Mouse (Mus musculus) MEL (cell line): Measurements from ENCODE around the gene C1rl. TPM values are rescaled to one million over a fixed set of nuclear protein-coding genes. Genes with fewer than 3 reads are reported as not detected.
"Not testable (repeated sequence)": the region's sequence is repeated elsewhere in the genome, so short reads cannot be mapped to it uniquely, and the experiment has no call there.

Experiments used
- DNase-seq: peaks from one replicate; pipeline ENCODE4 v3.0.0; 2011; ENCODE audit warnings: low read depth, low spot score
- H3K27ac ChIP-seq: 2 replicates; pipeline ENCODE4 v1.5.1; 2012; ENCODE audit warnings: low read depth, mild to moderate bottlenecking, control low read depth, low read length, moderate library complexity; ENCODE audit not compliant: control insufficient read depth
- H3K27me3 ChIP-seq, 2 experiments: fragments of 150-350 bp in 1 of 2; sonication (generic) in 1 of 2; 2 replicates each; pipeline ENCODE4 v1.6.1; 2012; ENCODE audit warnings: low read length in 2 of 2, mild to moderate bottlenecking in 2 of 2, improper control_type of control experiment in 1 of 2, moderate library complexity in 1 of 2; ENCODE audit not compliant: insufficient read depth in 2 of 2, control insufficient read depth in 1 of 2
- H3K36me3 ChIP-seq, 2 experiments: 2 replicates each; pipeline ENCODE4 v1.6.1; 2012 to 2014; ENCODE audit warnings: low read length in 2 of 2, improper control_type of control experiment in 1 of 2, inconsistent platforms in 1 of 2, mild to moderate bottlenecking in 1 of 2; ENCODE audit not compliant: insufficient read depth in 2 of 2, control insufficient read depth in 1 of 2
- H3K4me1 ChIP-seq, 2 experiments: fragments of 150-350 bp in 1 of 2; sonication (generic) in 1 of 2; 2 replicates each; pipeline ENCODE4 v1.6.1; 2012; ENCODE audit warnings: low read length in 2 of 2, improper control_type of control experiment in 1 of 2, mild to moderate bottlenecking in 1 of 2; ENCODE audit not compliant: insufficient read depth in 2 of 2, control insufficient read depth in 1 of 2
- H3K4me3 ChIP-seq, 2 experiments: fragments of 150-350 bp in 1 of 2; sonication (generic) in 1 of 2; 2 replicates each; pipeline ENCODE4 v1.5.1; 2012; ENCODE audit warnings: low read depth in 2 of 2, low read length in 2 of 2, mild to moderate bottlenecking in 2 of 2, moderate library complexity in 2 of 2, control low read depth in 1 of 2, improper control_type of control experiment in 1 of 2; ENCODE audit not compliant: control insufficient read depth in 1 of 2, insufficient read depth in 1 of 2
- H3K79me2 ChIP-seq: 2 replicates; pipeline ENCODE4 v1.6.1; 2012; ENCODE audit warnings: mild to moderate bottlenecking, low read length, moderate library complexity; ENCODE audit not compliant: control insufficient read depth, poor library complexity, insufficient read depth
- H3K9ac ChIP-seq: 2 replicates; pipeline ENCODE4 v1.6.1; 2012; ENCODE audit warnings: low read depth, mild to moderate bottlenecking, control low read depth, low read length, moderate library complexity; ENCODE audit not compliant: control insufficient read depth, poor library complexity, severe bottlenecking
- H3K9me3 ChIP-seq: fragments of 150-350 bp; sonication (generic); replicated peaks from 2 replicates; pipeline ENCODE4 v1.6.1; 2012; ENCODE audit warnings: mild to moderate bottlenecking, low read length, improper control_type of control experiment, moderate library complexity; ENCODE audit not compliant: insufficient read depth
- BHLHE40 ChIP-seq: IDR thresholded peaks from 2 replicates; pipeline ENCODE4 v1.6.1; 2012; ENCODE audit warnings: low read depth, mild to moderate bottlenecking, inconsistent platforms, low read length, improper control_type of control experiment, borderline replicate concordance
- CHD1 ChIP-seq: IDR thresholded peaks from 2 replicates; pipeline ENCODE4 v1.6.1; 2012; ENCODE audit warnings: low read depth, mild to moderate bottlenecking, inconsistent platforms, low read length, improper control_type of control experiment
- ELF1 ChIP-seq: IDR thresholded peaks from 2 replicates; pipeline ENCODE4 v1.6.1; 2014; ENCODE audit warnings: low read depth, mild to moderate bottlenecking, inconsistent platforms, low read length, improper control_type of control experiment, moderate library complexity
- ETS1 ChIP-seq: IDR thresholded peaks from 2 replicates; pipeline ENCODE4 v1.6.1; 2012; ENCODE audit warnings: low read depth, mild to moderate bottlenecking, inconsistent platforms, low read length, improper control_type of control experiment, moderate library complexity
- HCFC1 ChIP-seq: IDR thresholded peaks from 2 replicates; pipeline ENCODE4 v1.6.1; 2012; ENCODE audit warnings: low read depth, mild to moderate bottlenecking, inconsistent platforms, low read length, improper control_type of control experiment, moderate library complexity
- JUND ChIP-seq: IDR thresholded peaks from 2 replicates; pipeline ENCODE4 v1.6.1; 2011; ENCODE audit warnings: low read depth, mild to moderate bottlenecking, improper control_type of control experiment, low read length
- KAT2A ChIP-seq: conservative IDR thresholded peaks from 2 replicates; pipeline ENCODE4 v1.6.1; 2012; ENCODE audit warnings: low read depth, low read length, improper control_type of control experiment, inconsistent platforms
- MAFK ChIP-seq: IDR thresholded peaks from 2 replicates; pipeline ENCODE4 v1.6.1; 2011; ENCODE audit warnings: low read depth, mild to moderate bottlenecking, low read length, improper control_type of control experiment, borderline replicate concordance
- MAX ChIP-seq: IDR thresholded peaks from 2 replicates; pipeline ENCODE4 v1.6.1; 2011; ENCODE audit warnings: low read length, improper control_type of control experiment
- MXI1 ChIP-seq: IDR thresholded peaks from 2 replicates; pipeline ENCODE4 v1.6.1; 2011; ENCODE audit warnings: mild to moderate bottlenecking, low read depth, low read length, improper control_type of control experiment
- MYB ChIP-seq: IDR thresholded peaks from 2 replicates; pipeline ENCODE4 v1.6.1; 2011; ENCODE audit warnings: mild to moderate bottlenecking, low read depth, low read length, improper control_type of control experiment
- POLR2A ChIP-seq, 2 experiments: IDR thresholded peaks; 2 replicates each; pipeline ENCODE4 v1.6.1; 2011 to 2012; ENCODE audit warnings: low read length in 2 of 2, mild to moderate bottlenecking in 2 of 2, control low read depth in 1 of 2, improper control_type of control experiment in 1 of 2, low read depth in 1 of 2, moderate library complexity in 1 of 2; ENCODE audit not compliant: control insufficient read depth in 1 of 2, insufficient read depth in 1 of 2, poor library complexity in 1 of 2
- POLR2AphosphoS5 ChIP-seq: IDR thresholded peaks from 2 replicates; pipeline ENCODE4 v1.6.1; 2012; ENCODE audit warnings: low read depth, borderline replicate concordance, mild to moderate bottlenecking, inconsistent platforms, low read length, moderate library complexity, mixed read lengths
- RCOR1 ChIP-seq: IDR thresholded peaks from 2 replicates; pipeline ENCODE4 v1.6.1; 2012; ENCODE audit warnings: low read depth, mild to moderate bottlenecking, inconsistent platforms, low read length, improper control_type of control experiment
- SIN3A ChIP-seq: IDR thresholded peaks from 2 replicates; pipeline ENCODE4 v1.6.1; 2012; ENCODE audit warnings: low read length, improper control_type of control experiment, inconsistent platforms
- TCF12 ChIP-seq: IDR thresholded peaks from 2 replicates; pipeline ENCODE4 v1.6.1; 2014; ENCODE audit warnings: low read depth, mild to moderate bottlenecking, inconsistent platforms, low read length, improper control_type of control experiment, moderate library complexity
- UBTF ChIP-seq: IDR thresholded peaks from 2 replicates; pipeline ENCODE4 v1.6.1; 2012; ENCODE audit warnings: low read depth, mild to moderate bottlenecking, inconsistent platforms, low read length, improper control_type of control experiment, moderate library complexity, borderline replicate concordance; ENCODE audit not compliant: insufficient read depth
- USF2 ChIP-seq, 2 experiments: IDR thresholded peaks; 2 replicates each; pipeline ENCODE4 v1.6.1; 2011 to 2012; ENCODE audit warnings: improper control_type of control experiment in 2 of 2, low read length in 2 of 2, borderline replicate concordance in 1 of 2, inconsistent platforms in 1 of 2, low read depth in 1 of 2, mild to moderate bottlenecking in 1 of 2; ENCODE audit not compliant: insufficient read depth in 1 of 2
- ZC3H11A ChIP-seq: IDR thresholded peaks from 2 replicates; pipeline ENCODE4 v1.6.1; 2012; ENCODE audit warnings: low read depth, mild to moderate bottlenecking, inconsistent platforms, low read length, improper control_type of control experiment
- ZKSCAN1 ChIP-seq: IDR thresholded peaks from 2 replicates; pipeline ENCODE4 v1.6.1; 2012; ENCODE audit warnings: low read depth, mild to moderate bottlenecking, inconsistent platforms, low read length, improper control_type of control experiment, moderate library complexity
- ZMIZ1 ChIP-seq: IDR thresholded peaks from 2 replicates; pipeline ENCODE4 v1.6.1; 2012; ENCODE audit warnings: low read depth, mild to moderate bottlenecking, inconsistent platforms, low read length, improper control_type of control experiment, moderate library complexity
- polyA plus RNA-seq, 2 experiments: library from polyadenylated mRNA; stranded (reverse) in 1 of 2; unstranded in 1 of 2; fragments of >175 nt in 1 of 2; fragments of >200 nt in 1 of 2; gene quantifications; 2 replicates each; pipeline versions ENCODE4 v1.2.1 to v1.2.4; 2012; ENCODE audit warnings: low replicate concordance in 2 of 2, low read depth in 1 of 2; ENCODE audit not compliant: insufficient read length in 2 of 2, insufficient read depth in 1 of 2, missing spikeins in 1 of 2
- total RNA-seq: library from RNA; depleted of rRNA; stranded (reverse); fragments of 300-350 nt; gene quantifications from 2 replicates; pipeline ENCODE4 v1.2.3, GENCODE M21; 2012

C1rl gene
- total and polyA plus RNA-seq, 3 experiments, result 1.2 to 2.6 TPM; not detected in 1

DNA sequence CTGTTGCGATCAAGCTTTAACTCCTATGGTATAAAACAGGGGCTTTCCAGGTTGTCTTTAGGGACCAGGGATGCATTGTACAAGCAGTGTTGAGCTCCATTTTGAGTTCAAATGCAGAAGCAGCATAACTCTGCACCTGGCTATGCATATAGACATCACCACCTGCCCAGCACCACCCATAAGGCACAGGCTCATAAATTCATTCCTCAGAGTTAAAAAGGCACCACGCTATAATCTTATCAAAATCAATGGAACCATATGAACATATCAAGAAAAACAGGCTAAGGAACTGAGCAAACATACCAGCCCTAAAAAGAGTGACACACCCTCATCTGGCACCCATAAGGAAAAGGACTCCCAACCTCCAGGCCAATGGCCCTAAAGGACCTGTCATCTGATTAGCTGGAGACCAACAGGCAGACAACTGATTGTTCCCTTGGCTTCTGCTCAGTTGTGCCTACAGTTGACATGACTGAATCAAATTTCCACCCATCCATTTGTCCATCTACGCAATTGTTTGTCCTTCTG lies 56.2 kb downstream of the C1rl start:
- Histone ChIP-seq H3K27ac (no peak overlapping the region), H3K9ac (no peak overlapping the region)
- TF ChIP-seq ZKSCAN1 (no peak), CHD1 (no peak), BHLHE40 (no peak), POLR2A (IDR thresholded peaks at IDR 0.05; ENCODE audit: control insufficient read depth in 1 of 2, insufficient read depth in 1 of 2, low read depth in 1 of 2, low read length in 2 of 2, poor library complexity in 1 of 2) (no peak), JUND (no peak), KAT2A (no peak), TCF12 (no peak), POLR2AphosphoS5 (no peak)

DNA sequence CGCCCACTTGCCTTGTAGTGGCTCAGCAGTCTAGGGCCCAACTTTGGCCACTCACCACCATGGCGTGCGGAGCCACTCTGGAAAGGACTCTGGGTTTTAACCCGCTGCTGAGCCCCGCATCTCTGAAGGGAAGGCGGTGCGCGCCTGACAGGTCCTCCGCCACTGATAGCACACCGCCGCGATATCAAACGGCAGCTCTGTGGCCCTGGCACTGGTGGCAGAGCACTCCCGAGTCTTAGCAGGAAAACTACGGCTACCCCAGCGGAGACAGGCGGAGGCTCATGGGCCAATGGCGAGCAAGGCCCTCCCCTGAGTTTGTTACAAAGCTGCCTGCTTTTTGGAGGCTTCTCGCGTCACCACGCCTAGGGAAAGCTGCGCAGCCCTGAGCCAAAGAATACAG lies 59.9 kb downstream of the C1rl start:
- TF ChIP-seq KAT2A, result no peak
- no peak for TF ChIP-seq MYB
- TF ChIP-seq RCOR1, result no peak
- TF ChIP-seq ZMIZ1, result no peak
- TF ChIP-seq MXI1, result no peak
- no peak for TF ChIP-seq HCFC1
- no peak for TF ChIP-seq ELF1
- TF ChIP-seq CHD1, result no peak
- TF ChIP-seq TCF12, result no peak
- no peak for TF ChIP-seq MAX
- no peak for TF ChIP-seq UBTF
- TF ChIP-seq SIN3A, result no peak
- no peak for TF ChIP-seq JUND
- no peak for TF ChIP-seq BHLHE40
- no peak for TF ChIP-seq USF2 (IDR thresholded peaks at IDR 0.05; ENCODE audit: borderline replicate concordance in 1 of 2, insufficient read depth in 1 of 2, low read depth in 1 of 2, low read length in 2 of 2)
- no peak for TF ChIP-seq ZC3H11A
- TF ChIP-seq MAFK, result no peak
- no peak for TF ChIP-seq ETS1
- no peak for TF ChIP-seq POLR2AphosphoS5
- Histone ChIP-seq H3K4me1 (no peaks in the 10 kb centered on the region), H3K27ac (no peak overlapping the region), H3K4me3 (no peak overlapping the region), H3K9me3 (no peaks in the 10 kb centered on the region), H3K36me3 (no peaks in the 10 kb centered on the region), H3K27me3 (peaks cover 0 to 2% of the 10 kb centered on the region in 2 experiments; a peak in 2 of 4 replicates), H3K9ac (no peak overlapping the region), H3K79me2 (no peaks in the 10 kb centered on the region)
- DNase-seq, result no peak

More for the DNA sequence above, 56.2 kb downstream of the C1rl start:
- Histone ChIP-seq H3K79me2 (no peaks in the 10 kb centered on the region), H3K4me1 (no peaks in the 10 kb centered on the region), H3K4me3 (no peak overlapping the region), H3K9me3 (no peaks in the 10 kb centered on the region), H3K27me3 (peaks cover 0 to 2% of the 10 kb centered on the region in 2 experiments; a peak in 1 of 4 replicates), H3K36me3 (no peaks in the 10 kb centered on the region)
- no peak for DNase-seq

DNA sequence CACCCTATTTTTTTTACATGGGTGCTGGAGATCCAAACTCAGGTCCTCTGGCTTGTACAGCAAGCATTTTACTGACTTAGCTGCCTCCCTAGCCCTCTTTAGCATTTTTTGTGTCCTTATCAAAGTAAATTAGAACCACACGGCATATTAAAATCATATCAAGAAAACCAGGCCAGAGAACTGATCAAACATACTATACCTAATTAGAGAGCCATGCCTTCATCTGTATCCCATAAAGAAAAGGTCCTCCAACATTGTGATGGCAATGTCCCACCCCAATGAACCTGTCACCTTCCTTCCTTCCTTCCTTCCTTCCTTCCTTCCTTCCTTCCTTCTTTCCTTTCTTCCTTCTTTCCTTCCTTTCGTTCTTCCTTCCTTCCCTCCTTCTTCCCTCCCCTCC lies 63.0 kb downstream of the C1rl start:
- not testable (repeated sequence) for H3K9me3 ChIP-seq, H3K4me3 ChIP-seq, H3K9ac ChIP-seq

More for the DNA sequence above, 63.0 kb downstream of the C1rl start:
- not testable (repeated sequence) for H3K36me3 ChIP-seq, H3K27ac ChIP-seq, H3K4me1 ChIP-seq, DNase-seq, H3K79me2 ChIP-seq, H3K27me3 ChIP-seq
